Mouse (Mus musculus) ES-Bruce4 (cell line): ENCODE measurements around the gene Rusc2. TPM values are rescaled to one million over a fixed set of nuclear protein-coding genes. Genes with fewer than 3 reads are reported as not detected.
A peak's percentile ranks its signal among the peaks of the same experiment; 100 is the strongest.

Source experiments
- H3K27ac ChIP-seq: 2 replicates; pipeline ENCODE4 v1.5.1; 2012; ENCODE audit warnings: low read length, inconsistent platforms; ENCODE audit not compliant: insufficient read depth
- H3K27me3 ChIP-seq: 2 replicates; pipeline ENCODE4 v1.6.1; 2012; ENCODE audit warnings: mild to moderate bottlenecking, low read length, inconsistent platforms; ENCODE audit not compliant: control insufficient read depth, poor library complexity, insufficient read depth, severe bottlenecking
- H3K36me3 ChIP-seq: 2 replicates; pipeline ENCODE4 v1.6.1; 2012; ENCODE audit warnings: inconsistent platforms, mild to moderate bottlenecking, low read length, moderate library complexity; ENCODE audit not compliant: control insufficient read depth, poor library complexity, insufficient read depth, severe bottlenecking
- H3K4me1 ChIP-seq: one replicate; pipeline ENCODE4 v1.8.1; 2011; ENCODE audit warnings: low read length; ENCODE audit not compliant: control insufficient read depth, insufficient read depth
- H3K4me3 ChIP-seq: 2 replicates; pipeline ENCODE4 v1.5.1; 2011; ENCODE audit warnings: low read depth, mild to moderate bottlenecking, low read length
- H3K9ac ChIP-seq: 2 replicates; pipeline ENCODE4 v1.6.1; 2012; ENCODE audit warnings: low read depth, mild to moderate bottlenecking, inconsistent platforms; ENCODE audit not compliant: poor library complexity, severe bottlenecking
- H3K9me3 ChIP-seq: replicated peaks from 2 replicates; pipeline ENCODE4 v1.6.1; 2012; ENCODE audit warnings: mild to moderate bottlenecking, low read length, inconsistent platforms; ENCODE audit not compliant: control insufficient read depth, poor library complexity, insufficient read depth, severe bottlenecking
- CTCF ChIP-seq: IDR thresholded peaks from one replicate; pipeline ENCODE4 v1.8.1; 2011; ENCODE audit warnings: low read depth, low read length
- EP300 ChIP-seq: IDR thresholded peaks from 2 replicates; pipeline ENCODE4 v1.6.1; 2011; ENCODE audit warnings: low read depth, low read length; ENCODE audit not compliant: insufficient read depth
- POLR2A ChIP-seq: IDR thresholded peaks from one replicate; pipeline ENCODE4 v1.8.1; 2011; ENCODE audit warnings: low read length; ENCODE audit not compliant: insufficient read depth
- polyA plus RNA-seq: library from polyadenylated mRNA; stranded (reverse); fragments of >200 nt; gene quantifications from 2 replicates; pipeline ENCODE4 v1.2.4, GENCODE M21; 2011; ENCODE audit warnings: low read depth; ENCODE audit not compliant: missing spikeins, insufficient read depth, insufficient read length

The Rusc2 gene
- polyA plus RNA-seq, 1 experiment, result 27.0 TPM

DNA sequence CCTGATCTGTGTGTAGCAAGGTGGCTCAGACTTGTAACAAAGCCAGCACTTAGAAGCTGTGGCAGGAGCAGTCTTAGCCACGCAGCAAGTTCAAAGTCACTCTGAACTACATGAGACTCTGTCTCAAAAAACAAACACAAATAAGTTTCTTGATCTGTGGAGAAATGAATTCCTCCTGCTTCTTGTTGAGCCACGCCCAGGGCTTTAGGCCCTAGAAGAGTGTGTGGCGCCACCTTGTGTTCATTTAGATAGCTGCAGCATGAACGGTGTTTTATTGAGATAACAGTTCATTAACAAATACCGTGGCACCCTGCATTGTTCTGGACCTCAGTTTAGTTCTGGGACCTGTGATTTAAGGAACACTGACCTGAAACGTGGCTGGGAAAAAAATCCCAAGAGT lies 38.5 kb downstream of the Rusc2 start:
- Histone ChIP-seq H3K36me3 (0 out of 2 replicates have a peak, but pooled peaks cover 3% of the 10 kb centered on the region), H3K27me3 (no peaks in the 10 kb centered on the region), H3K4me3 (no peak overlapping the region), H3K9ac (no peak overlapping the region), H3K4me1 (no peaks in the 10 kb centered on the region), H3K27ac (no peak overlapping the region), H3K9me3 (no peaks in the 10 kb centered on the region)
- TF ChIP-seq EP300 (no peak), POLR2A (no peak), CTCF (peak; percentile 81)

DNA sequence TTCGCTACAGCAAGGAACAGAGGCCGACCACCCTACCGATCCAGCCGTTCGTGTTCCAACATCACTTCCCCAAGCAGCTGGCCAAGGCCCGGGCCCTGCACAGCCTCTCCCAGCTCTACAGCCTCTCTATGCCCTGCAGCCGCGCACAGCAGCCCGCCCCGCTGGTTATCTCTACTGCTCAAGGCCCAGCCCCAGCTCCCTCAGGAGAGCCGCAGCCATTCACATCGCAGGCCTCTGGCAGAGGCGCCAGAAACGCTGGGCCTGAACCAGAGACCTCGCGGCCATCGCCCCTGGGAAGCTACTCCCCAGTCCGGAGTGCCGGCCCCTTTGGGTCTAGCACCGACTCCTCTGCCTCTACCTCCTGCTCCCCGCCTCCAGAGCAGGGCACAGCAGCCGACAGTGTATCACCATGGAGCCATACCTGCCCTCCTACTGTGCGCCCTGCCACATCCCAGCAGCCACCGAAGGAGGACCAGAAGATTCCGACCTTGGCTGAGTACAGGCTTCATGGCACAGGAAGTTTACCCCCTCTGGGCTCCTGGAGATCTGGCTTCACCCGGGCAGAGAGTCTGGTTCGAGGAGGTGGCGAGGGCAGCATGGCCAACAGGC lies 40.0 kb downstream of the Rusc2 start:
- no peaks in the 10 kb centered on the region for H3K27me3 ChIP-seq
- no peak overlapping the region for H3K27ac ChIP-seq
- H3K9ac ChIP-seq, result peak overlapping the region; percentile 12; the same call in 1 of the 2 replicates
- no peak for TF ChIP-seq POLR2A
- no peak for TF ChIP-seq EP300
- TF ChIP-seq CTCF, result no peak
- H3K4me3 ChIP-seq, result peak overlapping the region; percentile 10
- H3K9me3 ChIP-seq, result no peaks in the 10 kb centered on the region
- H3K36me3 ChIP-seq, result 0 out of 2 replicates have a peak, but pooled peaks cover 3% of the 10 kb centered on the region
- H3K4me1 ChIP-seq, result no peaks in the 10 kb centered on the region

DNA sequence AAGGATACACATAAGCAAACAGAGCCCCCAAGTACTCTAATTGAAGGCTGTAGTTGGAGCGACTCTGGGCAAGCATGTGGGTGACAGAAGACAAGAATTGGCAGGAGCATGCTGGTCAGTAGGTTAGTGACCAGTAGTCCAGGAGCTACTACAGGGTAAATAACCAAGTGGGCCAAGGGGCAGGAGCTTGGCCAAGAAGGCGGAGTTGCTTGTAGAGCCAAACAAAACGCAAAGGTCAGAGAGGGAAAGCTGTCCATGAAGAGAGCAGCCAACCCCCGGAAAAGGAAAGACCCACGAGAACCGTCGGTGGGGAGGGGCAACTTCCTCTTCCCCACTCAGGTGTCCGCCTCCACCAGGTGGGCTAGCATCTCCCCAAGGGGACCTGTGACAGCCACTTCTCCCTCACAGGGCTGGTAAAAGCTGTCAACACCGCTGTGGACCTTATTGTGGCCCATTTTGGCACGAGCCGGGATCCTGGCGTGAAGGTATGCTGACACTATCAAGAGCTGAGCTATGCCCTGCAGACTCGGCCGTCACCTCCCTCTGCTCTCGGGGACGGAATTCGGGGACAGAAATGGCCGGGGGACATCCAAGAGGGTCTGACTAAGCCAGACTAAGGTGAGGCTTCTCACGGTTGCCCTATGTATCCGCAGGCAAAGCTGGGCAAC lies 41.6 kb downstream of the Rusc2 start:
- Histone ChIP-seq H3K9ac (no peak overlapping the region), H3K36me3 (0 out of 2 replicates have a peak, but pooled peaks cover 3% of the 10 kb centered on the region), H3K4me3 (no peak overlapping the region), H3K9me3 (no peaks in the 10 kb centered on the region), H3K27me3 (no peaks in the 10 kb centered on the region), H3K27ac (no peak overlapping the region), H3K4me1 (no peaks in the 10 kb centered on the region)
- TF ChIP-seq EP300 (no peak), POLR2A (no peak), CTCF (no peak)

DNA sequence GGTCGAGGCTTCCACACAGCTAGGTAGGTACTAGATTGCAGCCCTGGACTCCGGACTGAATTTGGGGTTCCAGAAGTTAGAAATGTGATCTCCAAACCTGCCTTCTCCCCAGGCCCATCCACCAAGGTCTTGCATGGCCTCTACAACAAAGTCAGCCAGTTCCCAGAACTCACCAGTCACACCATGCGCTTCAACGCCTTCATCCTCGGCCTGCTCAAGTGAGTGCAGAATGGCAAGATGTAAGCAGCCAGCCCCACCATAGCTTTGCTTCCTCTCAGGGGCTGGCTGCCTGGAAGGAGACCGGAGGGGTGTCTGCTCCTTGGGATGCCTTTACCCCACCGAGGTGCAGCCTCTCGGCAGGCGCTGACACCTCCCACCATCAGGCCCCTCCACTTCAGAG lies 42.3 kb downstream of the Rusc2 start:
- H3K9me3 ChIP-seq, result no peaks in the 10 kb centered on the region
- no peak overlapping the region for H3K4me3 ChIP-seq
- no peaks in the 10 kb centered on the region for H3K4me1 ChIP-seq
- 0 out of 2 replicates have a peak, but pooled peaks cover 3% of the 10 kb centered on the region for H3K36me3 ChIP-seq
- H3K9ac ChIP-seq, result no peak overlapping the region
- TF ChIP-seq CTCF (no peak), POLR2A (no peak), EP300 (no peak)
- no peak overlapping the region for H3K27ac ChIP-seq
- H3K27me3 ChIP-seq, result no peaks in the 10 kb centered on the region

DNA sequence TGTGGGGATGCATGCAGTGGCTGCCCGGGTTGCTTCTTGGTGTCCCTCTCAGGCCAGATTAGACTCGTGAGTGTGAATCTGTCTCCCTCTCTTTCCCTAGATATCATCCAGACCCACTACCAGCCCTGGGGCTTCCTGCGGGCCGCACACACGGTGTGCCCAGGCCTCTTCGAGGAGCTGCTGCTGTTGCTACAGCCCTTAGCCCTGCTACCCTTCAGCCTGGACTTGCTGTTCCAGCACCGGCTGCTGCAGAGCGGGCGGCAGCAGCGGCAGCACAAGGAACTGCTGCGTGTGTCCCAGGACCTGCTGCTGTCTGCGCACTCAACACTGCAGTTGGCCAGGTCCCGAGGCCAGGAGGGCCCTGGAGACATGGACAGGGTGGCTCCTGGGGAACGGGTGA lies 43.4 kb downstream of the Rusc2 start:
- H3K27me3 ChIP-seq, result no peaks in the 10 kb centered on the region
- TF ChIP-seq POLR2A (no peak), CTCF (no peak), EP300 (no peak)

DNA sequence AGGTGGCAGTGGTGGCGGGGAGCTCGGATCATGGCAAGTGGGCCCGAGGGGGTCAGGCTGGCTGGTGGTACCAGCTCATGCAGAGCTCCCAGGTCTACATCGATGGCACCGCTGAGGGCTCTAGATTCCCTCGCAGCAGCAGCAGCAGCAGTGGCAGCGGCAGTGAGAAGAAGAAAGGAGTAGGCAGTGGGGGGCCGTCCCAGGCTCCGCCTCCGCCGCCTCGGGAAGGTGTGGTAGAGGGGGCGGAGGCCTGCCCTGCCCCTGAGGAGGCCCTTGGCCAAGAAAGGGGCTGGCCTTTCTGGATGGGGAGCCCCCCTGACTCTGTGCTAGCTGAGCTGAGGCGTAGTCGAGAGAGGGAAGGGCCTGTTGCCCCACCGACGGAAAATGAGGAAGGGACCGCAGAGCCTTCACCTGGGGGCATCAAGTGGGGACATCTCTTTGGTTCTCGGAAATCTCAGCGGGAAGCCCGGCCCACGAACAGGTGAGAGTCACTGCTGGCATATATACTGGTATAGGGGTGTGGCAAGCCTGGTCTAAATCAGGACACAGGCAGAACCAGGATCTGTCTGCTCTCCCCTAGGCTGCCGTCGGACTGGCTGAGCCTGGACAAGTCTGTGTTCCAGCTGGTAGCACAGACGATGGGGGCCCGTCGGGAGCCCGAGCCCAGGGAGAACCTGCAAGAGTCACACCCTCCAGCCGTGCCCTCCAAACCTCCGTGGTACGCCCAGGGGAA lies 44.0 kb downstream of the Rusc2 start:
- Histone ChIP-seq H3K9ac (no peak overlapping the region), H3K9me3 (no peaks in the 10 kb centered on the region), H3K4me1 (no peaks in the 10 kb centered on the region), H3K27me3 (no peaks in the 10 kb centered on the region), H3K27ac (no peak overlapping the region), H3K4me3 (peak overlapping the region; percentile 18; the same call in 1 of the 2 replicates), H3K36me3 (0 out of 2 replicates have a peak, but pooled peaks cover 3% of the 10 kb centered on the region)
- TF ChIP-seq EP300 (no peak), CTCF (no peak), POLR2A (no peak)

More for the DNA sequence above, 43.4 kb downstream of the Rusc2 start:
- Histone ChIP-seq H3K4me1 (no peaks in the 10 kb centered on the region), H3K27ac (no peak overlapping the region), H3K36me3 (0 out of 2 replicates have a peak, but pooled peaks cover 3% of the 10 kb centered on the region), H3K4me3 (peak overlapping the region; percentile 18; the same call in 1 of the 2 replicates), H3K9ac (no peak overlapping the region), H3K9me3 (no peaks in the 10 kb centered on the region)
